Mouse (Mus musculus) bone marrow macrophage, adult 2 months (primary cell): Measurements from ENCODE around the gene Nav2. TPM values are rescaled to one million over a fixed set of nuclear protein-coding genes. Genes with fewer than 3 reads are reported as not detected.

Experiments
- H3K27ac ChIP-seq: 2 replicates; pipeline ENCODE4 v1.5.1; 2012; ENCODE audit warnings: low read depth, low read length; ENCODE audit not compliant: insufficient read depth
- H3K4me1 ChIP-seq: 2 replicates; pipeline ENCODE4 v1.6.1; 2012; ENCODE audit warnings: low read length; ENCODE audit not compliant: control insufficient read depth, insufficient read depth
- H3K4me3 ChIP-seq: 2 replicates; pipeline ENCODE4 v1.5.1; 2012; ENCODE audit warnings: mild to moderate bottlenecking, low read length, moderate library complexity; ENCODE audit not compliant: insufficient read depth
- CTCF ChIP-seq: IDR thresholded peaks from 2 replicates; pipeline ENCODE4 v1.5.1; 2012; ENCODE audit warnings: low read depth, mild to moderate bottlenecking, low read length, moderate library complexity
- POLR2A ChIP-seq: IDR thresholded peaks from 2 replicates; pipeline ENCODE4 v1.6.1; 2012; ENCODE audit warnings: mild to moderate bottlenecking, low read depth, low read length, borderline replicate concordance
- polyA plus RNA-seq: library from polyadenylated mRNA; stranded (reverse); fragments of >200 nt; gene quantifications from 2 replicates; pipeline ENCODE4 v1.2.4, GENCODE M21; 2012; ENCODE audit not compliant: missing spikeins, insufficient read depth, insufficient read length

Gene Nav2
- polyA plus RNA-seq, 1 experiment, result 22.2 TPM

DNA sequence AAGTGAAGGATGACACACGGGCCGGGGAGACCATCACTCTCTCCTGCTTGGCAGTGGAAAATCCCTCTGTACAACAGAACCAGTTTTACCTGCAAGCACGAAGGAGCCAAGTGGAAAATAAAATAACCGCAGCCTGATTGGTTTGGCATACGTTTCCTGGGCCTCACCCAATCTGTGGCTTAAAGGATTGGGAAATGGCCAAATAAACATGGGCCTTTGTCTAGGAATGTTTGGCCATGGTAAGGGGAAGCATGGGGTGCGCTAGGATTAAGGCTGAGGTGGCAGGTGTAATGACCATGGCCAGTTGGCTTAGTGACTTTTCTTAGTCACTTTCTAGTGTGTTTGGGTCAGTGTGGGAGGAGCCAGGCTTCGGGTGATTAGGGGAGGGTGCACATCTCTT is 424.1 kb downstream of the Nav2 start:
- no peak overlapping the region for H3K4me3 ChIP-seq
- no peak overlapping the region for H3K27ac ChIP-seq
- TF ChIP-seq CTCF, result no peak
- TF ChIP-seq POLR2A, result no peak
- peaks cover 26% of the 10 kb centered on the region for H3K4me1 ChIP-seq

DNA sequence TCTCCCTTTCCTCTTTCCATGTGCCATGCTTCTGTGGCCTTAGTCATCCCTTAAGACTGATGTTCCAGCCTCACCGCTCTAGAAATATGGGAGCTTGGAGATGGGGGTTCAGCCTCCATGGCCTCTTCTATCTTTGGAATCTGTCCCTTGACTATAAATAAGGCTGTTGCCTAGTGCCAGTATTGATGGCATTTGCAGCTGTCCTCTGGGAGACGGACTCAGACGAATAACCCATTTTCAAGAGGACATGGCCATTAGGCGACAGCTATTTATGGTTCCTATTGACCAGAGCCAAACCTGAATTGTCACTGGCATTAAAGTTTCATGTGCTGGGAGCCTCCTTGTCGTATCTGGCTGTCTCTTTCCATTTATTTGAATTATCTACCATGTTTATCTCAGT is 425.6 kb downstream of the Nav2 start:
- TF ChIP-seq POLR2A, result no peak
- TF ChIP-seq CTCF, result no peak
- Histone ChIP-seq H3K4me1 (peaks cover 28% of the 10 kb centered on the region), H3K4me3 (no peak overlapping the region), H3K27ac (no peak overlapping the region)

DNA sequence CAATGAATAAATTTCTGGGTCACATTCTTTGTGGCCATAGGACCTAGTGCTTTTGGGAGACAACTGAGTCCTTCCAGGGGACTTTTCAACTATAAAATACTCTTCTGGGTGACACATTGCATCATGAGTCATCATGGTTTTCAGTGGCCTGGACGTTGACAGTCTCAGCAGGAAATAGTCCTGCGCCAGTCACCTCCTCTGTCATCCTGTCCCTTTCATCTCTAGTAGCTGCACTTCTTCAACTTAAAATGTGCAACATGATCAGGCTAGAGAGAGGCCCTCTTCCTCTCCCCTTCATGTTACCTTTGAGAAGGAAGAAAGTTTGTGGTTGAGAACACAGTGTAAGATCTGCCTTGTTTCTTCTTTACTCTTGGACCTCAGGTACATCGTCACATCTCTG is 426.5 kb downstream of the Nav2 start:
- Histone ChIP-seq H3K4me3 (no peak overlapping the region), H3K27ac (no peak overlapping the region), H3K4me1 (peaks cover 28% of the 10 kb centered on the region)
- no peak for TF ChIP-seq CTCF

DNA sequence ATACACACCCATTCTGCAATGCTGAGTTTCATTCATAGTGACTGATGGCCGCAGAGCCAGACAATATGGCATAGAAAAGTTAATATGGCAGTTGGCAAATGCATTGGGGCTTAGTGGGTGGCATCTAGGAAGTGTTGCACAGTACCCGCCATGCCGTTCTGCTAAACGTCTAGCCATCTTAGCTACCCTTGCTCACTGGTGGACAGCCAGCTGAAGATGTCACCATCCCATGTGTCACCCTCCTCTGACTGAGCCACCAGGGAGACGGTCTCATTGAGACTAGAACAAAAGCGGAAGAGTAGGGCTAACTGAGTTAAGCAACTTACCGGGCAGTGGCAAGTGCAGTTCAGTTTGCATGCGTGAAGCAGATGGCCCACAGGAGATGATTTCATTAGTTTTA is 428.2 kb downstream of the Nav2 start:
- no peak for TF ChIP-seq CTCF
- no peak for TF ChIP-seq POLR2A
- Histone ChIP-seq H3K27ac (no peak overlapping the region), H3K4me3 (no peak overlapping the region)

GRCm38 (mm10) chr7:49337710-49338109 is 429.2 kb downstream of the Nav2 start:
- no peak overlapping the region for H3K27ac ChIP-seq
- H3K4me1 ChIP-seq, result peaks cover 39% of the 10 kb centered on the region
- TF ChIP-seq POLR2A (no peak), CTCF (no peak)
- H3K4me3 ChIP-seq, result no peak overlapping the region

More for the DNA sequence above, 428.2 kb downstream of the Nav2 start:
- peaks cover 31% of the 10 kb centered on the region for H3K4me1 ChIP-seq

GRCm38 (mm10) chr7:49339953-49340352 is 431.4 kb downstream of the Nav2 start:
- TF ChIP-seq POLR2A, result no peak
- no peak for TF ChIP-seq CTCF

DNA sequence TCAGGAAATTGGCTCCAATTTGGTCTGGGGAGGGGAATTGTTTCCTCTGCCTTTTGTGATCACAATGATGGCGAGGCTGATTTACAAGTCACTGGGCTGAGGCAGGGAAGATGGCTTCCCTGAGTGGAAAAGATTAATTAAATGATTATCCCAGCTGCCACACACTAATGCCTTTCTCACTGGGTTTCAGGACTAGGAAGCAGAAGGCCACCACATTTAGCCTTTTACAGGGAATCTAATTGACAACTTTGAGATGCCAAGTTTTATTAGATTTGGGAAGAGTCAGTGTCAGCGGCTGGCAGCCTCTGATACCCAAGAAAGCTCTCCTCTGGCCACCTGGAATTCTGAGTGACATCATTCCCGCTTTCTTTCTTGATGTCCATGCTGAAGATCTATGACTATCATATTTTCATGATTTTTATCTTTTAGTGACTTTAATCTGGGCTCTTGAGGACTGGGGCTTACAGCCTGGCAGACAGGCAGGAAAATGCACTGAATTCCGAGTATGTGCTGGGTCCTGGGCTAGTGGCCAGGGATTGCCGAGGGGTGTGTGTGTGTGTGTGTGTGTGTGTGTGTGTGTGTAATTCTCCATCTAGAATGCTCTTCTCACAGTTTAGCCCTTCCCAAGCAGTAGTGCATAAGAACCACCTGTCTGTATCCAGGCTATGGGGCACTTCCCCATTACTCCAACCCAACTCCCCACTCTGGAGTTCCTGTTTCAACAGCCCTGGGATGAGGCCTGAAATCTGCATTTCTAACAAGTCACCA is 432.8 kb downstream of the Nav2 start:
- Histone ChIP-seq H3K4me3 (no peak overlapping the region), H3K4me1 (peaks cover 23% of the 10 kb centered on the region), H3K27ac (no peak overlapping the region)
- TF ChIP-seq POLR2A, result no peak
- TF ChIP-seq CTCF, result no peak

More at GRCm38 (mm10) chr7:49339953-49340352, 431.4 kb downstream of the Nav2 start:
- H3K4me1 ChIP-seq, result peaks cover 32% of the 10 kb centered on the region
- no peak overlapping the region for H3K27ac ChIP-seq
- H3K4me3 ChIP-seq, result no peak overlapping the region

DNA sequence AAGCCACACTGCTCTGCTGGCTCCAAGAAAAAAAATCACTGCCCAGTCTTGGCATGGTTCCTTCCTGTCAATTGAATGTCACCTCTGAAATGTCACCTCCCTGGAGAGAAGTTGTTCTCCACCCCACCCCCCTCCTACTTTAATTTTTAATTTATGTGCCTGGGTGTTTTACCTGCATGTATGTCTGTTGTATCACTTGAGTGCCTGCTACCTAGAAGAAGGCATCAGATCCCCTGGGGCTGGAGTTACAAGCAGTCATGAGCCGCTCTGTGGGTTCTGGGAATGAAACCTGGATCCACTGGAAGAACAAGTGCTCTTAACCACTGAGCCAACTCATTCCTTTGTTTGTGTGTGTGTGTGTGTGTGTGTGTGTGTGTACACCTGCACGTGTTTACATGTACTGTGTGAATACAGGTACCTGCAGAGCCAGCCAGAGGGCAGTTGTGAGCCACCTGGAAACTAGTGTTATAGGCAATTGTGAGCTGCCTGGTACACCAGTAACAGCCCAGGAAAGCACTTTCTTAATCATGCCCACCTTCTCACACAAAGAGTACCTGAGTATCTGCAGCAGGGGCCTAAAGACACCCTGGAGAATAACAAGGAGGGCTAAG is 433.5 kb downstream of the Nav2 start:
- H3K4me3 ChIP-seq, result no peak overlapping the region

GRCm38 (mm10) chr7:49342556-49343080 is 434.1 kb downstream of the Nav2 start:
- H3K4me3 ChIP-seq, result no peak overlapping the region
- no peak for TF ChIP-seq CTCF
- TF ChIP-seq POLR2A, result no peak
- no peak overlapping the region for H3K27ac ChIP-seq
- H3K4me1 ChIP-seq, result peaks cover 17% of the 10 kb centered on the region

More for the DNA sequence above, 433.5 kb downstream of the Nav2 start:
- Histone ChIP-seq H3K27ac (no peak overlapping the region), H3K4me1 (peaks cover 20% of the 10 kb centered on the region)
- TF ChIP-seq POLR2A (no peak), CTCF (no peak)

GRCm38 (mm10) chr7:49343081-49343600 is 434.6 kb downstream of the Nav2 start:
- TF ChIP-seq CTCF (no peak), POLR2A (no peak)
- Histone ChIP-seq H3K4me3 (no peak overlapping the region), H3K4me1 (peaks cover 14% of the 10 kb centered on the region), H3K27ac (no peak overlapping the region)
